Mouse (Mus musculus): ENCODE data around the gene Ddx60. TPM values are rescaled to one million over a fixed set of nuclear protein-coding genes. Genes with fewer than 3 reads are reported as not detected.

Gene Ddx60
- polyA plus RNA-seq, 1 experiment: 1.1 TPM

- Histone ChIP-seq H3K27ac (replicated peaks; ENCODE audit: low read depth, low read length) (no peak overlapping the region), H3K4me1 (ENCODE audit: control insufficient read depth, insufficient read depth, insufficient read length, low read length) (no peaks in the 10 kb centered on the region), H3K4me3 (ENCODE audit: insufficient read depth, low read depth, low read length) (no peak overlapping the region)
Measured at GRCm38 (mm10) chr8:62068305-62068704, 140.4 kb downstream of the Ddx60 start.

DNA sequence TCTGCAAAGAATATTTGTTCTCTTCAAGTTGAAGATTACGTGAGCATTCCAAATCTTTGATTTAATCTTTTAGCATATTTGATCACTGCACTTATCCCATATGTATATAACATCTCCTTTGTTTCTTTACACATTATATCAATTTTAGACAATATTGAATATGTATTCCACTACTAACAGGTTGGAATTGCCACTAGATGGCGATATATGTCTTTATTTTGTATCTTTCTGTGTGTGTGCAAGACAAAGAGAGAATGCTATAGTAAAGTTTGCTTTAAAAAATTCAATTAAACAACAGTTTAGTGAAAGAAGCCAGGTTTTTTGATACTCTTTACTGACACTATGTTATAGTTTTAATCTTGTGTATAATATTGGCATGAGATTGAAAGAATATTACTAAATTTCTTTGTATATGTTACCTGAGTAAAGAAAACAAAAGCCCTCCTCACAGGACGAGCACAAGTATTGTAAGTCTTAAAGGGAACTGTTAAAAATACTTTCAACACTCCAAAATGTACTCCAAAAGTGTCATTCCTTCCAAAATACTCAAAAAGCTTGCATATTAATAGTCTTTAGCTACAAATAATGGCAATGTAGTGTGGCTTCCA lies 152.4 kb downstream of the Ddx60 start:
- Histone ChIP-seq H3K27ac (replicated peaks; ENCODE audit: low read depth, low read length) (no peak overlapping the region), H3K4me1 (ENCODE audit: control insufficient read depth, insufficient read depth, insufficient read length, low read length) (no peaks in the 10 kb centered on the region), H3K4me3 (ENCODE audit: insufficient read depth, low read depth, low read length) (no peak overlapping the region)

DNA sequence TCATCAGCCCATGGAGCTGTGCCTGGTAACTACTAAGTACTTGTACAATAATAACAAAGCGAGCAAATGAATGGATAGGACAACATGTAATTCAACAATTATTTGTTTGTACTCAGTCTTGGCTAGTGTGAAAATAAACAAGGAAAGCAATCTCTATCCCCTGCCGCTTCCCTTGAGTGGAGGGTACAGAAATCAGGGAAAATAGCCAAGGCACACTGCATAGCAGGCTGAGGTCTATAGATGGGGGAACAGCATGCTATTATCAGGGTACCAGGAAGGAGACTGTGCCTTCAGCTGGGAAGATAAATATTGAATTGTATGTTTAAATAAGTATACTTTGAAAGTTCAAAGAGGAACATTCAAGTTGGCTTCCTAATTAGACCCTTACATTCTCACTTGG lies 153.9 kb downstream of the Ddx60 start:
- H3K4me3 ChIP-seq (ENCODE audit: insufficient read depth, low read depth, low read length): no peak overlapping the region
- H3K27ac ChIP-seq (replicated peaks; ENCODE audit: low read depth, low read length): no peak overlapping the region
- H3K4me1 ChIP-seq (ENCODE audit: control insufficient read depth, insufficient read depth, insufficient read length, low read length): no peaks in the 10 kb centered on the region

Other genes with a start within 250 kb of the Ddx60 start
- 14.7 and 16.7 TPM in 2 replicates for gene Palld, start 25.4 kb upstream of the Ddx60 start, polyA plus RNA-seq (2012; ENCODE audit: insufficient read depth, insufficient read length, missing spikeins)
- not detected in 2 replicates for gene Anxa10, start 195.1 kb downstream of the Ddx60 start, polyA plus RNA-seq (2012; ENCODE audit: insufficient read depth, insufficient read length, missing spikeins)

Data from brown adipose tissue, adult 24 weeks (tissue).